In genomic region chr5:137339290-137339979, GRCm38 (mm10) we compare ENCODE assay signal across 8 mouse cellular contexts. TPM values are rescaled to one million over a fixed set of nuclear protein-coding genes. Genes with fewer than 3 reads are reported as not detected.
A peak's percentile ranks its signal among the peaks of the same experiment; 100 is the strongest.
DNase-seq lines count a peak whose midpoint lies in the region; ATAC-seq and TF ChIP-seq lines count a peak whose summit lies in the region.

No protein-coding gene starts in this region.

- no peak for TF ChIP-seq CTCF in cortical plate, adult 2 months (IDR thresholded peaks at IDR 0.05; ENCODE audit: extremely low read depth, insufficient read depth, low read length)

- H3K36me3 ChIP-seq in intestine, embryonic 16.5 days (ENCODE audit: control insufficient read depth, insufficient read depth, low read length): no peaks in the 10 kb centered on the region
- H3K36me3 ChIP-seq in liver, embryonic 15.5 days (replicated peaks): no peaks in the 10 kb centered on the region
- no peaks in the 10 kb centered on the region for H3K36me3 ChIP-seq in neural tube, embryonic 13.5 days

- peak overlapping the region; percentile 73 for H3K9ac ChIP-seq in intestine, embryonic 16.5 days (ENCODE audit: low read depth, low read length)
- no peak overlapping the region for H3K9ac ChIP-seq in liver, embryonic 15.5 days
- H3K9ac ChIP-seq in neural tube, embryonic 13.5 days: peak overlapping the region; percentile 74

- no peaks in the 10 kb centered on the region for H3K4me1 ChIP-seq in cortical plate, adult 2 months (ENCODE audit: control insufficient read depth, insufficient read depth, low read length)
- peaks cover 32% of the 10 kb centered on the region for H3K4me1 ChIP-seq in intestine, embryonic 16.5 days (ENCODE audit: control insufficient read depth, insufficient read depth, low read length)
- peaks cover 38% of the 10 kb centered on the region for H3K4me1 ChIP-seq in liver, embryonic 15.5 days (replicated peaks)
- H3K4me1 ChIP-seq in neural tube, embryonic 13.5 days (replicated peaks): peaks cover 25% of the 10 kb centered on the region

- no peak overlapping the region for H3K27ac ChIP-seq in cortical plate, adult 2 months (ENCODE audit: insufficient read depth, low read length)
- H3K27ac ChIP-seq in intestine, embryonic 16.5 days (ENCODE audit: low read length): peak overlapping the region; percentile 90
- peak overlapping the region; percentile 66; the same call in 1 of the 2 replicates for H3K27ac ChIP-seq in liver, embryonic 15.5 days (replicated peaks)
- peak overlapping the region; percentile 83 for H3K27ac ChIP-seq in neural tube, embryonic 13.5 days (replicated peaks)

- H3K9me3 ChIP-seq in intestine, embryonic 16.5 days (ENCODE audit: control insufficient read depth, low read length): no peaks in the 10 kb centered on the region
- no peaks in the 10 kb centered on the region for H3K9me3 ChIP-seq in liver, embryonic 15.5 days (replicated peaks)
- no peaks in the 10 kb centered on the region for H3K9me3 ChIP-seq in neural tube, embryonic 13.5 days

- peak overlapping the region; percentile 90 for H3K4me2 ChIP-seq in intestine, embryonic 16.5 days (ENCODE audit: low read depth, low read length)
- peak overlapping the region; percentile 81 for H3K4me2 ChIP-seq in liver, embryonic 15.5 days
- peak overlapping the region; percentile 83 for H3K4me2 ChIP-seq in neural tube, embryonic 13.5 days

- ATAC-seq in intestine, embryonic 16.5 days: peak; percentile 35
- ATAC-seq in liver, embryonic 15.5 days (ENCODE audit: insufficient read depth): peak; percentile 11; the same call in 1 of the 2 replicates
- ATAC-seq in neural tube, embryonic 13.5 days (ENCODE audit: low read depth): peak; percentile 68
- ATAC-seq in monocyte, adult 5-6 weeks (replicated peaks; ENCODE audit: insufficient number of reproducible peaks, low FRiP score, low TSS enrichment, poor library complexity, severe bottlenecking): no peak

- H3K27me3 ChIP-seq in intestine, embryonic 16.5 days (replicated peaks; ENCODE audit: control insufficient read depth, insufficient read depth, low read length): no peaks in the 10 kb centered on the region
- peaks cover 4% of the 10 kb centered on the region for H3K27me3 ChIP-seq in liver, embryonic 15.5 days
- H3K27me3 ChIP-seq in neural tube, embryonic 13.5 days: no peaks in the 10 kb centered on the region; the same call in 1 of the 2 replicates

- WGBS in intestine, embryonic 16.5 days: 12% methylated on average over 22 of the region's 22 CpGs
- WGBS in liver, embryonic 15.5 days (ENCODE audit: insufficient replicate concordance): 16% methylated on average over 22 of the region's 22 CpGs
- 8% methylated on average over 22 of the region's 22 CpGs for WGBS in neural tube, embryonic 13.5 days

- H3K4me3 ChIP-seq in cortical plate, adult 2 months (ENCODE audit: insufficient read depth, low read length): peak overlapping the region; percentile 61
- H3K4me3 ChIP-seq in intestine, embryonic 16.5 days (ENCODE audit: low read length): peak overlapping the region; percentile 47
- H3K4me3 ChIP-seq in liver, embryonic 15.5 days (replicated peaks): no peak overlapping the region
- peak overlapping the region; percentile 42 for H3K4me3 ChIP-seq in neural tube, embryonic 13.5 days

- DNase-seq in testis, postnatal 10 days (ENCODE audit: low spot score): peak; percentile 65
- DNase-seq in testis, postnatal 14 days (ENCODE audit: low spot score): no peak
- peak; percentile 99 for DNase-seq in heart, adult 11 months

- 0 out of 2 replicates have a peak, but pooled peaks have one; percentile 35 for TF ChIP-seq POLR2A in cortical plate, adult 2 months (IDR thresholded peaks at IDR 0.05; ENCODE audit: extremely low read depth, insufficient read depth, low read length)

RNA-seq across cellular contexts. Expression of gene Slc12a9, which starts 6.0 kb away (rescaled TPM):
- 34.0 and 35.2 TPM in 2 replicates for polyA plus RNA-seq in cortical plate, adult 2 months (2012; rRNA removed)
- 14.7 and 15.7 TPM in 2 replicates for polyA plus RNA-seq in intestine, embryonic 16.5 days (2015; fragmentation: Nextera tagmentation; extraction: Ambion mirVana)
- 3.2 and 3.8 TPM in 2 replicates for polyA plus RNA-seq in liver, embryonic 15.5 days (2015; fragmentation: Nextera tagmentation; extraction: Ambion mirVana)
- 26.9 and 27.4 TPM in 2 replicates for polyA plus RNA-seq in neural tube, embryonic 13.5 days (2015; fragmentation: Nextera tagmentation; extraction: Ambion mirVana)
- total RNA-seq in monocyte, adult 5-6 weeks (2017): 24.2 to 30.4 TPM (median 25.2 TPM) in 3 replicates

RNA-seq across cellular contexts. Expression of gene Ephb4, which starts 10.5 kb away (rescaled TPM):
- 5.8 and 5.9 TPM in 2 replicates for polyA plus RNA-seq in cortical plate, adult 2 months (2012; rRNA removed)
- polyA plus RNA-seq in intestine, embryonic 16.5 days (2015; fragmentation: Nextera tagmentation; extraction: Ambion mirVana): 29.9 and 31.2 TPM in 2 replicates
- 7.6 and 8.6 TPM in 2 replicates for polyA plus RNA-seq in liver, embryonic 15.5 days (2015; fragmentation: Nextera tagmentation; extraction: Ambion mirVana)
- 10.8 and 13.4 TPM in 2 replicates for polyA plus RNA-seq in neural tube, embryonic 13.5 days (2015; fragmentation: Nextera tagmentation; extraction: Ambion mirVana)
- not detected in 3 replicates for total RNA-seq in monocyte, adult 5-6 weeks (2017)

RNA-seq across cellular contexts. Expression of gene Trip6, which starts 25.2 kb away (rescaled TPM):
- 8.4 and 8.8 TPM in 2 replicates for polyA plus RNA-seq in cortical plate, adult 2 months (2012; rRNA removed)
- polyA plus RNA-seq in intestine, embryonic 16.5 days (2015; fragmentation: Nextera tagmentation; extraction: Ambion mirVana): 61.2 and 68.0 TPM in 2 replicates
- 8.2 and 11.2 TPM in 2 replicates for polyA plus RNA-seq in liver, embryonic 15.5 days (2015; fragmentation: Nextera tagmentation; extraction: Ambion mirVana)
- polyA plus RNA-seq in neural tube, embryonic 13.5 days (2015; fragmentation: Nextera tagmentation; extraction: Ambion mirVana): 17.7 and 23.8 TPM in 2 replicates
- total RNA-seq in monocyte, adult 5-6 weeks (2017): 2.7 to 4.0 TPM (median 3.2 TPM) in 3 replicates

RNA-seq across cellular contexts. Expression of gene Srrt, which starts 32.0 kb away (rescaled TPM):
- 226 and 239 TPM in 2 replicates for polyA plus RNA-seq in cortical plate, adult 2 months (2012; rRNA removed)
- 106 and 113 TPM in 2 replicates for polyA plus RNA-seq in intestine, embryonic 16.5 days (2015; fragmentation: Nextera tagmentation; extraction: Ambion mirVana)
- polyA plus RNA-seq in liver, embryonic 15.5 days (2015; fragmentation: Nextera tagmentation; extraction: Ambion mirVana): 68.0 and 76.9 TPM in 2 replicates
- 102 and 115 TPM in 2 replicates for polyA plus RNA-seq in neural tube, embryonic 13.5 days (2015; fragmentation: Nextera tagmentation; extraction: Ambion mirVana)
- total RNA-seq in monocyte, adult 5-6 weeks (2017): 250 to 289 TPM (median 261 TPM) in 3 replicates

RNA-seq across cellular contexts. Expression of gene Ufsp1, which starts 45.0 kb away (rescaled TPM):
- polyA plus RNA-seq in cortical plate, adult 2 months (2012; rRNA removed): 13.3 and 14.1 TPM in 2 replicates
- polyA plus RNA-seq in intestine, embryonic 16.5 days (2015; fragmentation: Nextera tagmentation; extraction: Ambion mirVana): 9.5 and 10.7 TPM in 2 replicates
- 7.4 and 9.6 TPM in 2 replicates for polyA plus RNA-seq in liver, embryonic 15.5 days (2015; fragmentation: Nextera tagmentation; extraction: Ambion mirVana)
- 15.1 and 18.3 TPM in 2 replicates for polyA plus RNA-seq in neural tube, embryonic 13.5 days (2015; fragmentation: Nextera tagmentation; extraction: Ambion mirVana)
- total RNA-seq in monocyte, adult 5-6 weeks (2017): 0.64 to 3.0 TPM (median 1.2 TPM) in 3 replicates
